Mouse (Mus musculus) MEL (cell line): ENCODE data around the gene Gripap1. TPM values are rescaled to one million over a fixed set of nuclear protein-coding genes. Genes with fewer than 3 reads are reported as not detected.

Experiments
- polyA plus RNA-seq, 2 experiments: library from polyadenylated mRNA; stranded (reverse) in 1 of 2; unstranded in 1 of 2; fragments of >175 nt in 1 of 2; fragments of >200 nt in 1 of 2; gene quantifications; 2 replicates each; pipeline versions ENCODE4 v1.2.1 to v1.2.4; 2012; ENCODE audit warnings: low replicate concordance in 2 of 2, low read depth in 1 of 2; ENCODE audit not compliant: insufficient read length in 2 of 2, insufficient read depth in 1 of 2, missing spikeins in 1 of 2
- total RNA-seq: library from RNA; depleted of rRNA; stranded (reverse); fragments of 300-350 nt; gene quantifications from 2 replicates; pipeline ENCODE4 v1.2.3, GENCODE M21; 2012; rRNA removed

The Gripap1 gene
- total and polyA plus RNA-seq, 3 experiments, result 40.5 to 244 (median 84.6) TPM

Other genes with a start within 250 kb of the Gripap1 start
- 0.36 and 0.42 TPM in 2 replicates for gene Foxp3, start 216.1 kb upstream of the Gripap1 start, total RNA-seq
- gene Foxp3, start 216.1 kb upstream of the Gripap1 start, polyA plus RNA-seq, result under 1 TPM in 1 of 2 experiments, not detected in 1; 0.31 TPM
- 1.6 and 1.7 TPM in 2 replicates for gene Ppp1r3f, start 215.5 kb upstream of the Gripap1 start, total RNA-seq
- gene Ppp1r3f, start 215.5 kb upstream of the Gripap1 start, polyA plus RNA-seq, result 1 to 10 TPM in 1 of 2 experiments, not detected in 1; 2.0 TPM
- gene Ccdc22, start 184.2 kb upstream of the Gripap1 start, total RNA-seq, result 36.1 and 37.8 TPM in 2 replicates
- gene Ccdc22, start 184.2 kb upstream of the Gripap1 start, polyA plus RNA-seq, result 10 to 100 TPM in 1 of 2 experiments, not detected in 1; 37.9 TPM
- 0.03 TPM in 1 of 2 replicates, not detected in the other for gene Cacna1f, start 182.7 kb upstream of the Gripap1 start, total RNA-seq
- gene Cacna1f, start 182.7 kb upstream of the Gripap1 start, polyA plus RNA-seq, result under 1 TPM in 1 of 2 experiments, not detected in 1; 0.17 TPM
- 0.54 and 0.56 TPM in 2 replicates for gene Syp, start 151.3 kb upstream of the Gripap1 start, total RNA-seq
- gene Syp, start 151.3 kb upstream of the Gripap1 start, polyA plus RNA-seq, result 1 to 10 TPM in 1 of 2 experiments, not detected in 1; 2.3 TPM
- 1.2 TPM in 2 replicates for gene Prickle3, start 132.5 kb upstream of the Gripap1 start, total RNA-seq
- 1 to 10 TPM in 1 of 2 experiments, not detected in 1; 3.3 TPM for gene Prickle3, start 132.5 kb upstream of the Gripap1 start, polyA plus RNA-seq
- gene Plp2, start 118.4 kb upstream of the Gripap1 start, total RNA-seq, result 95.7 and 148 TPM in 2 replicates
- gene Plp2, start 118.4 kb upstream of the Gripap1 start, polyA plus RNA-seq, result 100 to 1,000 TPM; 163 to 407 TPM
- gene Magix, start 108.5 kb upstream of the Gripap1 start, total RNA-seq, result 0.15 and 0.20 TPM in 2 replicates
- under 1 TPM in 1 of 2 experiments, not detected in 1; 0.33 TPM for gene Magix, start 108.5 kb upstream of the Gripap1 start, polyA plus RNA-seq
- gene Gpkow, start 92.6 kb upstream of the Gripap1 start, total RNA-seq, result 23.0 and 23.4 TPM in 2 replicates
- 100 to 1,000 TPM in 1 of 2 experiments, 10 to 100 TPM in 1; 37.0 to 539 TPM for gene Gpkow, start 92.6 kb upstream of the Gripap1 start, polyA plus RNA-seq
- 13.9 and 16.0 TPM in 2 replicates for gene Wdr45, start 75.4 kb upstream of the Gripap1 start, total RNA-seq
- 10 to 100 TPM in 1 of 2 experiments, not detected in 1; 36.1 TPM for gene Wdr45, start 75.4 kb upstream of the Gripap1 start, polyA plus RNA-seq
- gene Gm45208, start 67.5 kb upstream of the Gripap1 start, total RNA-seq, result 0.36 TPM in 1 of 2 replicates, not detected in the other
- gene Gm45208, start 67.5 kb upstream of the Gripap1 start, polyA plus RNA-seq, result 10 to 100 TPM in 1 of 2 experiments, not detected in 1; 11.0 TPM
- gene Praf2, start 61.3 kb upstream of the Gripap1 start, total RNA-seq, result 19.1 and 23.0 TPM in 2 replicates
- gene Praf2, start 61.3 kb upstream of the Gripap1 start, polyA plus RNA-seq, result 10 to 100 TPM in 1 of 2 experiments, not detected in 1; 60.1 TPM
- gene Ccdc120, start 38.9 kb upstream of the Gripap1 start, total RNA-seq, result 3.9 and 5.8 TPM in 2 replicates
- gene Ccdc120, start 38.9 kb upstream of the Gripap1 start, polyA plus RNA-seq, result 10 to 100 TPM in 1 of 2 experiments, not detected in 1; 12.2 TPM
- gene Tfe3, start 27.2 kb upstream of the Gripap1 start, total RNA-seq, result 20.6 and 23.4 TPM in 2 replicates
- 10 to 100 TPM in 1 of 2 experiments, not detected in 1; 64.7 TPM for gene Tfe3, start 27.2 kb upstream of the Gripap1 start, polyA plus RNA-seq
- gene Kcnd1, start 32.5 kb downstream of the Gripap1 start, total RNA-seq, result 0.26 and 0.31 TPM in 2 replicates
- 1 to 10 TPM in 1 of 2 experiments, not detected in 1; 1.4 TPM for gene Kcnd1, start 32.5 kb downstream of the Gripap1 start, polyA plus RNA-seq
- 76.4 and 82.6 TPM in 2 replicates for gene Otud5, start 51.6 kb downstream of the Gripap1 start, total RNA-seq
- gene Otud5, start 51.6 kb downstream of the Gripap1 start, polyA plus RNA-seq, result 1,000 to 10,000 TPM in 1 of 2 experiments, 100 to 1,000 TPM in 1; 197 to 1,180 TPM
- gene Pim2, start 88.5 kb downstream of the Gripap1 start, total RNA-seq, result 5.9 and 6.4 TPM in 2 replicates
- 10 to 100 TPM in 1 of 2 experiments, not detected in 1; 21.7 TPM for gene Pim2, start 88.5 kb downstream of the Gripap1 start, polyA plus RNA-seq
- 66.7 and 67.0 TPM in 2 replicates for gene Slc35a2, start 94.3 kb downstream of the Gripap1 start, total RNA-seq
- gene Slc35a2, start 94.3 kb downstream of the Gripap1 start, polyA plus RNA-seq, result 10 to 100 TPM in 1 of 2 experiments, not detected in 1; 96.0 TPM
- gene Pqbp1, start 109.5 kb downstream of the Gripap1 start, total RNA-seq, result 202 and 204 TPM in 2 replicates
- gene Pqbp1, start 109.5 kb downstream of the Gripap1 start, polyA plus RNA-seq, result 100 to 1,000 TPM in 1 of 2 experiments, not detected in 1; 283 TPM
- gene Timm17b, start 109.6 kb downstream of the Gripap1 start, total RNA-seq, result 96.5 and 107 TPM in 2 replicates
- gene Timm17b, start 109.6 kb downstream of the Gripap1 start, polyA plus RNA-seq, result 100 to 1,000 TPM in 1 of 2 experiments, not detected in 1; 381 TPM
- gene Gm10491, start 118.1 kb downstream of the Gripap1 start, total RNA-seq, result not detected in 2 replicates
- not detected for gene Gm10491, start 118.1 kb downstream of the Gripap1 start, polyA plus RNA-seq
- not detected in 2 replicates for gene Gm10490, start 119.8 kb downstream of the Gripap1 start, total RNA-seq
- gene Gm10490, start 119.8 kb downstream of the Gripap1 start, polyA plus RNA-seq, result not detected
- not detected in 2 replicates for gene Pcsk1n, start 130.1 kb downstream of the Gripap1 start, total RNA-seq
- not detected for gene Pcsk1n, start 130.1 kb downstream of the Gripap1 start, polyA plus RNA-seq
- not detected in 2 replicates for gene Eras, start 138.8 kb downstream of the Gripap1 start, total RNA-seq
- gene Eras, start 138.8 kb downstream of the Gripap1 start, polyA plus RNA-seq, result not detected
- 6.3 and 7.8 TPM in 2 replicates for gene Hdac6, start 158.1 kb downstream of the Gripap1 start, total RNA-seq
- gene Hdac6, start 158.1 kb downstream of the Gripap1 start, polyA plus RNA-seq, result 10 to 100 TPM in 1 of 2 experiments, not detected in 1; 19.7 TPM
- gene Gata1, start 188.3 kb downstream of the Gripap1 start, total RNA-seq, result 321 and 385 TPM in 2 replicates
- 100 to 1,000 TPM; 128 to 496 TPM for gene Gata1, start 188.3 kb downstream of the Gripap1 start, polyA plus RNA-seq
- not detected in 2 replicates for gene Glod5, start 228.7 kb downstream of the Gripap1 start, total RNA-seq
- gene Glod5, start 228.7 kb downstream of the Gripap1 start, polyA plus RNA-seq, result under 1 TPM in 1 of 2 experiments, not detected in 1; 0.11 TPM